Mouse (Mus musculus): ENCODE results near the gene Zscan29. TPM values are rescaled to one million over a fixed set of nuclear protein-coding genes. Genes with fewer than 3 reads are reported as not detected.

Gene Zscan29
- polyA plus RNA-seq, 1 experiment: 7.5 TPM

DNA sequence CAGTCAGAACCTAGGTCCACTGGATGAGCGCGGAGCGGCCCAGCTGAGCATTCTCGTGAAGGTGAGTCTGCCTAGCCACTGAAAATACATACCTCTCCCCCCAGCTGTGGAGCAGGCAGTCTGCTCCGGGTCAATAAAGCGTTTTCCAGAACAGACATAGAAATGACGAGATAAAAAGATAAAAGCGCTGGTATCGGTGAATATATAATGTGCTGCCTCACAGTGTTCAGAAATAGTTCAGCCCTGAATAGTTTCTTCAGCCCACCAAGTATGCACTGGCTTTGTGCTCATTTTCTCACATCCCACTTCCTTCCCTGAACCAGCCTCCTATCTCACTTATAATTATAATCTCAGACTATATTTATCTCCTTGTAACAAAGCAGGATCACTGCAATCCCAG lies 24.5 kb upstream of the Zscan29 start:
- 99% methylated on average over 9 of the region's 9 CpGs for WGBS
- Histone ChIP-seq H3K4me1 (replicated peaks; ENCODE audit: control insufficient read depth, insufficient read depth, low read length) (no peaks in the 10 kb centered on the region), H3K27ac (ENCODE audit: control insufficient read depth, insufficient read depth, low read length) (no peak overlapping the region), H3K36me3 (ENCODE audit: control insufficient read depth, insufficient read depth, low read length) (peaks cover 89% of the 10 kb centered on the region), H3K4me3 (ENCODE audit: control insufficient read depth, insufficient read depth, low read length) (no peak overlapping the region), H3K27me3 (ENCODE audit: control insufficient read depth, insufficient read depth, low read length) (no peaks in the 10 kb centered on the region)
- no peak for DNase-seq
- TF ChIP-seq POLR2A (IDR thresholded peaks at IDR 0.05; ENCODE audit: control insufficient read depth, extremely low read depth, insufficient read depth, low read length, poor library complexity) (no peak), CTCF (IDR thresholded peaks at IDR 0.05; ENCODE audit: borderline replicate concordance, control insufficient read depth, extremely low read depth, insufficient read depth, low read length, poor library complexity) (no peak)

DNA sequence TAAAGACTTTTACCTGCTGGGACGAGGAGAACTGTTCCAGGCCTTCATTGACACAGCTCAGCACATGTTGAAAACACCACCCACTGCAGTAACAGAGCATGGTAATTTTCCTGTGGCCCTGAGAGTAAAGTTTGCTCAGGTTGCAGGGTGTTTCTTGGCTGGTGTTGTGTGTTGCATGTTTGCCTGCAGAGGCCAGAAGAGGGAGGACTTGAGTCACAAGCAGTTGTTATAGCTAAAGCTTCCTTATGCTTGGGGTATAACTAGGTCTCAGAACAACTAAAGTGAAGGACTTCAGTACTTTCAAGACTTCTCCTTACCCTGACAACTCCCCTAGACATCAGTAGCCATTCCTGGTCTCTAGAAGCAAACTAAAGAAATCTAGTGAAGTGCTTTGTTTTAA lies 17.6 kb upstream of the Zscan29 start:
- no peak for DNase-seq
- Histone ChIP-seq H3K36me3 (ENCODE audit: control insufficient read depth, insufficient read depth, low read length) (peaks cover 79% of the 10 kb centered on the region), H3K4me3 (ENCODE audit: control insufficient read depth, insufficient read depth, low read length) (no peak overlapping the region), H3K27me3 (ENCODE audit: control insufficient read depth, insufficient read depth, low read length) (no peaks in the 10 kb centered on the region), H3K27ac (ENCODE audit: control insufficient read depth, insufficient read depth, low read length) (no peak overlapping the region), H3K4me1 (replicated peaks; ENCODE audit: control insufficient read depth, insufficient read depth, low read length) (no peaks in the 10 kb centered on the region)
- TF ChIP-seq CTCF (IDR thresholded peaks at IDR 0.05; ENCODE audit: borderline replicate concordance, control insufficient read depth, extremely low read depth, insufficient read depth, low read length, poor library complexity): no peak
- no peak for TF ChIP-seq POLR2A (IDR thresholded peaks at IDR 0.05; ENCODE audit: control insufficient read depth, extremely low read depth, insufficient read depth, low read length, poor library complexity)
- WGBS: 88% methylated on average over 1 of the region's 1 CpGs

DNA sequence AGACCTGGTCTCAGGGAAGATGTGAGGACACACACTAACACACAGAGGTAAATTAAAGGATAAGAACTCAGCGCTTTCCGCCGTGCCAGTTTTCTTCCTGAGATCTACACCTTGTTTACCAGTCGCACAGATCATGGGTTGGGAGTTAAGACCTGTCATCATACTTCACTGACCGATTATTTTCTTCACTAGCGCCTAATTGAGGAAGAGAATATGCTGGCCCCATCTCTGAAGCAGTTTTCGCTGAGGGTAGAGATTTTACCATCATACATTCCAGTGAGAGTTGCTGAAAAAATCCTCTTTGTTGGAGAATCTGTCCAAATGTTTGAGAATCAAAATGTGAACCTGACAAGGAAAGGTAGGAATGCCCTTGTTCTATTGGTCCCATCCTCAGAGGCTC lies 13.2 kb upstream of the Zscan29 start:
- no peaks in the 10 kb centered on the region for H3K4me1 ChIP-seq (replicated peaks; ENCODE audit: control insufficient read depth, insufficient read depth, low read length)
- peaks cover 61% of the 10 kb centered on the region for H3K36me3 ChIP-seq (ENCODE audit: control insufficient read depth, insufficient read depth, low read length)
- TF ChIP-seq CTCF (IDR thresholded peaks at IDR 0.05; ENCODE audit: borderline replicate concordance, control insufficient read depth, extremely low read depth, insufficient read depth, low read length, poor library complexity) (no peak), POLR2A (IDR thresholded peaks at IDR 0.05; ENCODE audit: control insufficient read depth, extremely low read depth, insufficient read depth, low read length, poor library complexity) (no peak)
- no peak for DNase-seq
- 97% methylated on average over 7 of the region's 7 CpGs for WGBS
- H3K27ac ChIP-seq (ENCODE audit: control insufficient read depth, insufficient read depth, low read length): no peak overlapping the region
- no peaks in the 10 kb centered on the region for H3K27me3 ChIP-seq (ENCODE audit: control insufficient read depth, insufficient read depth, low read length)
- H3K4me3 ChIP-seq (ENCODE audit: control insufficient read depth, insufficient read depth, low read length): no peak overlapping the region

DNA sequence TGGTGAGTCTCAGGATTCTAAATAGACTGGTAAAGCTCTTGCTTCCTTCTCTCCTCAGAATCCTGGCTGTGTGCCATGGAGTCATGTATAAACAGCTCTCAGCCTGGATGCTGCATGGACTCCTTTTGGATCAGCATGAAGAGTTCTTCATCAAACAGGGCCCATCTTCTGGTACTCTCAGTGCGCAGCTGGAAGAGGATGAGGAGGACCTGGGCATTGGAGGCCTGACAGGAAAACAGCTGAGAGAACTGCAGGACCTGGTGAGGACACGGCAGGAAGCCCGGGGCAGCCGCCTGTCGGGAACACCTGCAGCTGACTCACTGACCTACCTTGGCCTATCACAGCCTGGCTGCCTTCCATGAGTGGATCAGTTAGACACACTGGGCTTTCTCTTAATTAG lies 12.5 kb upstream of the Zscan29 start:
- no peak overlapping the region for H3K27ac ChIP-seq (ENCODE audit: control insufficient read depth, insufficient read depth, low read length)
- DNase-seq: no peak
- peaks cover 60% of the 10 kb centered on the region for H3K36me3 ChIP-seq (ENCODE audit: control insufficient read depth, insufficient read depth, low read length)
- H3K4me1 ChIP-seq (replicated peaks; ENCODE audit: control insufficient read depth, insufficient read depth, low read length): no peaks in the 10 kb centered on the region
- no peak overlapping the region for H3K4me3 ChIP-seq (ENCODE audit: control insufficient read depth, insufficient read depth, low read length)
- no peaks in the 10 kb centered on the region for H3K27me3 ChIP-seq (ENCODE audit: control insufficient read depth, insufficient read depth, low read length)
- TF ChIP-seq CTCF (IDR thresholded peaks at IDR 0.05; ENCODE audit: borderline replicate concordance, control insufficient read depth, extremely low read depth, insufficient read depth, low read length, poor library complexity) (no peak), POLR2A (IDR thresholded peaks at IDR 0.05; ENCODE audit: control insufficient read depth, extremely low read depth, insufficient read depth, low read length, poor library complexity) (no peak)
- WGBS: 89% methylated on average over 5 of the region's 5 CpGs

DNA sequence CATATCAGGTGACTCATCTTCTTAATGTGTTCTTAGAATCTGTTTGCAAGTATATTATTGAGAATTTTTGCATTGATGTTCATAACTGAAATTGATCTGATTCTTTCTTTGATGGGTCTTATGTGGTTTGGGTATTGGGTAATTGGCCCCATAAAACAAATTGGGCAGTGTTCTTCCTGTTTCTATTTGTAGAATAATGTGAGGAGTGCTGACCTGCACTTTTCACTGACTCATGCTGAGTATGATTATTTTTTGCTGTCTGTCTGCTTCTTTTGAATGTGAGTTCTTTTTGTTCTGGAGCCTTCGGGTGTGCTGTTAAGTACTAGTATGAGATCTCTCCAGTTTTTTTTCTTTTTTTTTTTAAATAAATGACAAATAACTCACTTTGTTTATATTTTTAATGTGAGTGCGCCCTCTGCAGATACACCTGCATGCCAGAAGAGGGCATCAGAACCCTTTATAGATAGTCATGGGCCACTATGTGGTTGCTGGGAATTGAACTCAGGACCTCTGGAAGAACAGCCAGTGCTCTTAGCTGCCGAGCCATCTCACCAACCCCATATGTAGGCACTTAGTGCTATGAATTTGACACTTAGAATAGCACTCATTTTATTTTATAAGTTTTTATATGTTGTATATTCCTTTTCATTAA lies 8.0 kb upstream of the Zscan29 start:
- Histone ChIP-seq H3K4me3 (ENCODE audit: control insufficient read depth, insufficient read depth, low read length) (no peak overlapping the region), H3K27ac (ENCODE audit: control insufficient read depth, insufficient read depth, low read length) (no peak overlapping the region), H3K27me3 (ENCODE audit: control insufficient read depth, insufficient read depth, low read length) (no peaks in the 10 kb centered on the region), H3K36me3 (ENCODE audit: control insufficient read depth, insufficient read depth, low read length) (peaks cover 58% of the 10 kb centered on the region), H3K4me1 (replicated peaks; ENCODE audit: control insufficient read depth, insufficient read depth, low read length) (no peaks in the 10 kb centered on the region)
- 94% methylated on average over 3 of the region's 3 CpGs for WGBS
- DNase-seq: no peak
- TF ChIP-seq POLR2A (IDR thresholded peaks at IDR 0.05; ENCODE audit: control insufficient read depth, extremely low read depth, insufficient read depth, low read length, poor library complexity) (no peak), CTCF (IDR thresholded peaks at IDR 0.05; ENCODE audit: borderline replicate concordance, control insufficient read depth, extremely low read depth, insufficient read depth, low read length, poor library complexity) (no peak)

DNA sequence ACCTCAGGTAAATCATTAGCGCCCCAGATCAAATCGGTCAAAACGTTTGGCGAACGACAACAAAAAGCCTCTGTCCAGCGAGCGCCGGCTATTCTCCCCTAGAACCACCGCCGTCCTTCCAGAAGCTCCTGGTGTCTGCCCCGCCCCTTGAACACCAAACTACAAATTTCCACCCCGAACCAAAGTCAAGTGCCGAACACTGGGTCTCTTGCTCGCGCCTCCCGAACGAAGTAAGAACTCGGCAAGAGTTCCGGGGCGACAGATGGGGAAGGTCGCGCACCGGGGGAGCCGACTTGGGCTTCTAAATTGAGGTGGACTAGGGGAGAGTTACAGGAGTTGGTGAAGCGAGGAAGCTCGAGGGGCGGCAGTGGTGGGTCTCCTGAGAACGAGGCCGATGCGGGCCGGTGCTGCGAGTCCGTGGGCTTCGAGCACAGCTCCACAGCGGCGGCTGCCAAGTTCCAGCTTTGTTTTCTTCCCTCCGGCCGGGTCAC lies 399 bp downstream of the Zscan29 start, which contains the start of gene Tubgcp4:
Gene Tubgcp4, plus strand, starts transcription at position 174 of the 491 bp plus-strand sequence.
- Histone ChIP-seq H3K27ac (ENCODE audit: control insufficient read depth, insufficient read depth, low read length) (peak within 1 kb of the TSS; percentile 43; the same call in 1 of the 2 replicates), H3K4me3 (ENCODE audit: control insufficient read depth, insufficient read depth, low read length) (peak within 1 kb of the TSS; percentile 91), H3K36me3 (ENCODE audit: control insufficient read depth, insufficient read depth, low read length) (peaks cover 18% of the 10 kb centered on the region), H3K27me3 (ENCODE audit: control insufficient read depth, insufficient read depth, low read length) (no peaks in the 10 kb centered on the region), H3K4me1 (replicated peaks; ENCODE audit: control insufficient read depth, insufficient read depth, low read length) (peaks cover 14% of the 10 kb centered on the region)
- DNase-seq: peak; percentile 56
- under 1% methylated on average over 38 of the region's 38 CpGs for WGBS
- TF ChIP-seq POLR2A (IDR thresholded peaks at IDR 0.05; ENCODE audit: control insufficient read depth, extremely low read depth, insufficient read depth, low read length, poor library complexity) (no peak), CTCF (IDR thresholded peaks at IDR 0.05; ENCODE audit: borderline replicate concordance, control insufficient read depth, extremely low read depth, insufficient read depth, low read length, poor library complexity) (no peak)

All from thymus, adult 2 months (tissue).